Mouse (Mus musculus): ENCODE data around the gene Limk2.

DNA sequence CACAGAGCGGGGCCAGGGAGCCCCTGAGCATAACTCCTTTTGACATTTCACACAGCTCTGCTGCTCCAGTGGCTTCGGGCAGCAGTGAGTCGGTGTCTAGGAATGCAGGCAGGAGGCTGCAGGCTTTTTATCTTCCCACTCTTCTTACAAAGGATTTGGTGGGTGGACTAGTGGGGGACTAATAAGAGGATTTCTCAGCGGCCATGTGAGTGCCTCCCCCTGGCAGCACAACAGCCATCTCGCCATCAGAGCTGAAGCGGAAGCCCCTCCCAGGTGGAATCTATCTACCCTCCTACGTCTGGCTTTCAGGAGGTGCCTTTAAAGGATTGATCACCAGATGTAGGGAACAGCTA is 34.7 kb downstream of the Limk2 start:
- TF ChIP-seq CTCF (IDR thresholded peaks at IDR 0.05; ENCODE audit: low read depth) (no peak), EP300 (IDR thresholded peaks at IDR 0.05; ENCODE audit: low read depth) (no peak)

Data from heart, postnatal 0 days (tissue).